Mouse (Mus musculus): ENCODE results near the gene Abca7.
A peak's percentile ranks its signal among the peaks of the same experiment; 100 is the strongest.

Abca7 gene

GRCm38 (mm10) chr10:79974668-79975067 lies 21.6 kb upstream of the Abca7 start:
- no peak for DNase-seq (ENCODE audit: low read depth)

- DNase-seq (ENCODE audit: low read depth), result no peak
Measured at GRCm38 (mm10) chr10:79976071-79976721, 20.1 kb upstream of the Abca7 start.

- no peak for DNase-seq (ENCODE audit: low read depth)
Measured at GRCm38 (mm10) chr10:79976722-79977107, 19.6 kb upstream of the Abca7 start.

- no peak for DNase-seq (ENCODE audit: low read depth)
Measured at GRCm38 (mm10) chr10:79977324-79977723, 19.0 kb upstream of the Abca7 start.

GRCm38 (mm10) chr10:79978061-79978460 lies 18.2 kb upstream of the Abca7 start:
- no peak for DNase-seq (ENCODE audit: low read depth)

GRCm38 (mm10) chr10:79979401-79980155 lies 16.7 kb upstream of the Abca7 start:
- no peak for DNase-seq (ENCODE audit: low read depth)

- no peak for DNase-seq (ENCODE audit: low read depth)
Measured at GRCm38 (mm10) chr10:79983205-79983604, 13.1 kb upstream of the Abca7 start.

- peak; percentile 90 for DNase-seq (ENCODE audit: low read depth)
Measured at GRCm38 (mm10) chr10:79983670-79984069, 12.6 kb upstream of the Abca7 start.

- DNase-seq (ENCODE audit: low read depth), result peak; percentile 95
Measured at GRCm38 (mm10) chr10:79984195-79984816, 12.0 kb upstream of the Abca7 start, which contains the start of gene Tmem259. Gene Tmem259, minus strand, starts transcription at chr10:79984330.

- peak; percentile 99 for DNase-seq (ENCODE audit: low read depth)
Measured at GRCm38 (mm10) chr10:79984871-79985270, 11.4 kb upstream of the Abca7 start.

- peak; percentile 90 for DNase-seq (ENCODE audit: low read depth)
Measured at GRCm38 (mm10) chr10:79985334-79986231, 10.7 kb upstream of the Abca7 start.

- no peak for DNase-seq (ENCODE audit: low read depth)
Measured at GRCm38 (mm10) chr10:79986232-79986878, 9.9 kb upstream of the Abca7 start.

- DNase-seq (ENCODE audit: low read depth), result peak; percentile 94
Measured at GRCm38 (mm10) chr10:79986963-79987362, 9.3 kb upstream of the Abca7 start.

- DNase-seq (ENCODE audit: low read depth), result peak; percentile 56
Measured at GRCm38 (mm10) chr10:79987771-79988505, 8.4 kb upstream of the Abca7 start.

- peak; percentile 81 for DNase-seq (ENCODE audit: low read depth)
Measured at GRCm38 (mm10) chr10:79988506-79989271, 7.6 kb upstream of the Abca7 start, which contains the start of gene Cnn2. Gene Cnn2, plus strand, starts transcription at chr10:79988584.

GRCm38 (mm10) chr10:79989272-79989786 lies 7.0 kb upstream of the Abca7 start:
- no peak for DNase-seq (ENCODE audit: low read depth)

GRCm38 (mm10) chr10:79989870-79990269 lies 6.4 kb upstream of the Abca7 start:
- no peak for DNase-seq (ENCODE audit: low read depth)

- no peak for DNase-seq (ENCODE audit: low read depth)
Measured at GRCm38 (mm10) chr10:79991099-79991498, 5.2 kb upstream of the Abca7 start.

- DNase-seq (ENCODE audit: low read depth), result peak; percentile 47
Measured at GRCm38 (mm10) chr10:79991548-79991947, 4.7 kb upstream of the Abca7 start.

All from induced T-regulatory cell, adult 2 months (primary cell).